Mouse (Mus musculus): ENCODE measurements at regions not wholly inside any gene's neighbourhood (a gene's known extent, or its start where the extent isn't known, plus 50 kb on each side); places are given as distances from the start of the nearest gene placed in this dataset.

DNA sequence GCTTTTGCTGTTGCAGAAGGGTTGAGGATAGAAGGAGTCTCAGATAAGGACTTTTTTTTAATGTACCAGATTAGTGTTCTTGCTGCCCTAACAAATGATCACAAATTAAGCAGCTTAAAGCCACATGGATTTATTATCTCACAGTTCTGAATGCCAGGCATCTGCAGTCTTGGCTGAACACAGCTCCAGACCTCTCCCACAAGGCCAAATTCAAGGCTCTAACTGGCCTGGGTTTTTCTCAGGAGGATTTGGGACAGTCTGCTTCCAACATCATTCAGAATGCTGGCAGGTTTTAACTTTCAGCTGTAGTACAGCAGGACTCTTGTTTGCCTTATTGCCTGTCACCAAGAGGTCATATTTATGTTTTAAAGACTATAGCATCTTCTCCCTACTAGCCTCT, 329.7 kb upstream of the Chrm2 start:
- DNase-seq = no peak

DNA sequence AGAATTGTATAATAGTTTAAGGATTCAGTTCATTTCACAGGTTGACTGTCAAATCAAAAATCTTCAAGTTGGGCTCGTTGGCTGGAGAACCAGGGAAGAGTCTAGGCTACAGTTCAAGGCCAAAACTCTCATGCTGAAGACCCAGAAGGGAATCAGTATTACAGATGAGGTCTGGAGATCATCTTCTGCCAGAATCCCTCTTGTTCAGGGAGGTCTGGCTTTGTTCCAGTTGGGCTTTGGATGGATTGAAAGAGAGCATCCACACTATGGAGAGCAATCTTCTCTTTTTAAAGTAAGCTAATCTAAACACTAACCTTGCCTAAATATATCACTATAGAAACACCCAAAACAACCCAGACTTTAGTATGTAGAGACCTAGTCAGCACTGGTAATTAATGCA, 327.5 kb upstream of the Chrm2 start:
- DNase-seq = no peak

DNA sequence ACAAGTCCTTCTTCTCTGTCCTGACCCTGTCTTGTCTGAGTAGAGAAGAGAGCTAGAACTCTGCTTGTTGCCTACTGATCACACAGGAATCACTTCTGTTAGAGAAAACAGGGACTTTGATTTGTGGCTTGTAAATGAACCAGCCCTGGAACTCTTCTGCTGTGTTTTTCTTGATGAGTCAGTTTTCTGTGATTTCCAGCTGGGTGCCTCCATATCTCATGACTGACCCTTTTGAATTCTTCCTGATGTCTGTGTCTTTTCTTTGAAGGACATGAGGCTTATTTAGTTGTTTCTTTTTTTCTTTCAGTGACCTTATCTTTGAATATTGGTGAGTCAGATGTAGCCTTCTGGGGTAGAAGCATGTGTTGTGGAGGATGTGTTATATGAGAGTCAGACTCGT, 323.0 kb upstream of the Chrm2 start:
- DNase-seq = no peak

DNA sequence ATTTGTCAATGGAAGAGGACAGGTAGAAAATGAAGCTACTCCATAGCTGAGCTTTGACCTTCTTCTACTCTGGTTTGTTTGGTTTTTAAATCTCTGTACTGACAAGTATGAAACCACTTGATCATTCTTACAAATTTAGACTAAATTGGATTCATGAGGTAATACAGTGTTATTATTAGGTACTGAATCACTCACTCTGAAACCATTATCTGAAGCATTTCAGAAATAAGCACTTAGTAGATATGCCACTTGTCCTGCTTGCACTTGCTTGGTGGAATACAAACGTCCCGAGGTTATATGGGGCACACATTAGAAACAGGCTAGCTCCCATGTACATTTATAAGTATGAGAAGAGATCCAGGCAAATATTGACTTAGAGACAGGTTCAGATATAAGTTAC, 319.2 kb upstream of the Chrm2 start:
- no peak for DNase-seq

DNA sequence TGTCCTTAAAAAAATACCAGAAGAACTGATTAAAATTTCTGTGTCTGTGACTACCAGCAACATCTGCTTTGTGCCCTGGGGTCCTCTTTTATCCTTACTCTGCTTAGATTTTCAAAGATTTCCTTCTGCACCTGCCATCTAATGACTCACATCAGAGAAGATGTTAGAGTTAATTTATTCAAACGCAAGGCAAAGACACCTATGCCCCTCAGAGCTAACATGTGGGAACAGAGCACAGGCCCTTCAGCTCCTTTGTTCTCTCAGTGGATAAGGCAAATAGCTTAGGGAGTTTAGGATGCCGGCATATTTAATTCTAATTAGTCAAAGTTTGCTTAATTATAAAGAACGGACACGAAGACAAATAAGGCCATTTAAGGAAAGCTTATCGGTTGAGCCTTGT, 308.3 kb upstream of the Chrm2 start:
- no peak for DNase-seq

DNA sequence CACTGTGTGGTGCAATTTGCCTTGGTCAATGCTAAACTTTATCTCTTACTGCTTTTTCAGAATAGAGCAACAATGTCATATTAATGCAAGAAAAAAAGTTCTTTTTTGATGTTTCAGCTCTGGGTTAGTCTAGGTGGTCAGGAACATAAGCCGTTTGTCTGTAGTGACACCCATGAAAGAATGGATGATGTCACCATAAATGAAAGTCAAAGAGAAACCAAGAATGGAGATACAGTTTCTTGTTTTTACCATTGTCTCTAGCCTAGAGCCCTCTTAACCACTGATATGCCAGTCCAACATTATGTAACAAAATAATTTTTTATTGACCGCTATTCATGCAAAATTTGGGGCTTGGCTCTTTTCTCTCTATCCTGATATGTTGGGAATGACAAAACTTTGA, 294.3 kb upstream of the Chrm2 start:
- DNase-seq = no peak

DNA sequence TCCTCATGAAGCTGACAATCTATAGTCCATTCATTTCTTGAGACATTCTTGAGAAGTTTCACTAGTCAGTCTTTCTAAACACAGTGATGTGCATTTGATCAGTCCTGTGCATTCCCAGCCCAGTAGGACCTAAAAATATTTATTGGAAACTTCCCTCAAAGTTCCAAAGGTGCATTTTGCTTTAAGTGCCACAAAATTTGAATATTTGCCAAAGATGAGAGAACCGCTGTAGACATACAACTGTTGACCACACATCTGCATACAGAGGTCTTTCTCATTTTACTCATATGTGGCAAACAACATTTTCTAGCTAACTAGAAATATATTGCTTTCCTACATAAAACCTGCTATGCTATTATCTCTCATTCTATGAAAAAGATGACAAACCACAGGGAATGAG, 293.8 kb upstream of the Chrm2 start:
- no peak for DNase-seq

DNA sequence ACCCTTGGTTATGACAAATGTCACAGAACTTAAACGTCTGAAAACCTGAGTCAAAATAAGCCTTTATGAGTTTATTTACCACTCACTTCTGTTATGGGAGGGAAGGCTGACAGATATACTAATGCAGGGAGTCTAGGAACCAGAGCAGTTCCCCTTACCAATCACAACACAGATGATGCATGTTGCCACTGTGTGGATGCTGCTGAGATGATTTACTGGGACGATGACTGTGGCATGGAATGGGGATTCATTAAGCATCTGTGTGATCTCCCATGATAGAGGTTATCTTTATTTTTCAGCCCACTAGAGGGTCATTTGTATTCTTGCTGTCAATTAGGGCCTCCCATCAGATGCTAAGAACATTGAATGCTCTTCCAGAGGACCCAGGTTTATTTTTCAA, 290.5 kb upstream of the Chrm2 start:
- DNase-seq = no peak

DNA sequence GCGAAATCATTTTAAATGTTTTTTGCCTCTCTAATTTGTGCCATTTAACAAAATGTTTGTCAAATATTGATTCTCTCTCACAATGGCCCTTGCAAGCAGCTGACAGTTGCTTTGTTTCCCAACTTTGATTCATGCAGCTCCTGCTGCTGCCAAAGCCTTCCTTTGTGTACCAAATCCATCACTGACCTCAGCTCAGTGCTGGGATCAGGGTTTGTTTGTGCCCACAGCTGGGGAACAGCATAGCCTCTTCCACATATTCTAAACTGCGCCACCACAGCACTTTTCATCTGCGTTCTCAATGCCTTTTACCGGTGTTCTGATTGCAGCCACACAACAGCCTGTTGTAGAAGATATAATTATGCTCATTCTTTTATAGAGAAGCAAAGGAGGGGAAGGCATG, 289.7 kb upstream of the Chrm2 start:
- DNase-seq = no peak

DNA sequence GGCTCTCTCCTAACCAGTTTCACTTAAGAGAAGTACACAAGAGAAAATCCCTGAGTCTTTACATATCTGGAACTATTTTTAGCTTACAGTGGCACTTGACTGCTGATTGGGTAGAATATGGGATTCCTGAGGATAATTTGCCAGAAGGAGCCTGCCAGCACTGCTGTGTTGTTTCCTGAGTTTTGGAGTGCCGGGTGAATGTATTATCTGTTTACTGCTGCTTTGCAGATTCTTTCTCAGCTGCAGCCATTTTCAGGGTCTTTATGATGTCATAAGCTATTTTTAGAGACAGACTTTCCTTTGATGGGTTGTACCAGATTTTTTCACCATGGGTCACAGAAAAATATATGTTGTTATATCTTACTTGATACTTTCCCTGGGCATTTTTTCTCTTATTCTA, 279.1 kb upstream of the Chrm2 start:
- DNase-seq = peak; percentile 1

DNA sequence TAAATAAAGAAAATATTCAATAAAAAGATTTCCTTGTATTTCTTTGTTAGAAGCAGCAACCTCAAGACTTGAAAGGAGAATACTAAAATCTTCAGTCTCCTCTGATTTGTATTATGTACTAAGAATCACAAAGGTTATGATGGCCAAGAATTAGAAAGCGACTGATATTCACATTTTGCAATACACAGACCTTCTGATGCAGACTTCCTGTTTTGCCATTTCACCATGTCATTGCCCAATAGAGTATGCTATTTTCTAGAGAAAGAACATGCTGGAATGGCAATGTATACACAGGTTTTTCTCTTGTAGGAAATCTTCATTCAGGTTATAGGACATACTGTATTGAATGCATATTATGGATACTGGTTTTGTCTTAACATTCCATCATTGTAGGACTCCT, 250.7 kb upstream of the Chrm2 start:
- DNase-seq = no peak

DNA sequence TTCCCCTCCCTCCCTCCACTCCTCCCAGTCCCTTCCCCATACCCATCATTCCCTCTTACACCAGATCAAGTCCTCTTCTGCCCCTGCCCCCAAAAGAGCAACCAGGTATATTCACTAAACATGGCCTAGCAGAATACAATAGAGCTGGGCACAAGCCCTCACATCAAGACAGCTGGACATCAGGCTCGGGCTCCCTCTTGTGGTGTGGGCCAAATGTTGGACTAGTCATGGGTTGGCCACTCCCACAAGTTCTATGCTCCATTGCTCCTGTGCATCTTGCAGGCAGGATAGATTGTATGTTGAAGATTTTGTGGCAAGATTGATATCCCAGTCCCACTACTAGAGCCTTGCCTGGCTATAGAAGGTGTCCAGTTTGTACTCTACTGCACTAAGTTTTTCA, 240.6 kb upstream of the Chrm2 start:
- DNase-seq = no peak

DNA sequence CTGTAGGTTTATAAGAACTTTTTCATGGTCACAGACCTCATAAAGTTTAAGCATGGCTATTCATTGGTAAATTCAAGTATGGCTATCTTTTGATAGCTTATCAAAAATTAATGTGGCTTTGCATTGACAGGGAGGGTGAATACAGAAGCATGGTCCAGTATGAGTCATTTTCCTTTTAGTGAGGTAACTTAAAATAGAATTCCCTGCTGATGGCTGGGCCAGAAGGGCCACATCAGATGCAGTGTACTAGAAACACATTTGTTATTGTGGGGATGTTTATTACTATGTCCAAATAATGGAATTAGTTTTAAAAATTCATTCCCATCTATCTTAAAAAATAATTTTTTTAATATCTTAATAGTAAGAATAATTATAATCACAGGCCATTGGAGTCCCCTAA, 213.4 kb upstream of the Chrm2 start:
- no peak for DNase-seq

DNA sequence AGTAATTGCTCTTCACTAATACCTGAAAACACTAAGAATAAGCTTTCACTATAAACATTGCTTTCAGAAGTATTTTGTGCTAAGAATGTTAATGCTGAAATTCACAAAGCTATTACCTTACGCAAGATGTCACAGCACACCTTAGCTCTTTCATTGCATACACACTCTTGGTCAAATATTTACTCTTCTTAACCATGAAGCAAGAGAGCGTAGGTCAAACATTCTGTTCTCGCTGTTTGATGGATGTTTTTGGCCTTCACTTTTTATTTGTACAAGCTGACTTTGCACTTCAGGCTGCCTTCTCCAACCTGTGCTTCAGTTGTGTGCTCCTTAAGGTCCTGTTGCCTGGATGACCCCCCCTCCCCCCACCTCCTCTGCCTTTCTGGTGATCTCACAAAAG, 212.8 kb upstream of the Chrm2 start:
- DNase-seq = peak; percentile 2

DNA sequence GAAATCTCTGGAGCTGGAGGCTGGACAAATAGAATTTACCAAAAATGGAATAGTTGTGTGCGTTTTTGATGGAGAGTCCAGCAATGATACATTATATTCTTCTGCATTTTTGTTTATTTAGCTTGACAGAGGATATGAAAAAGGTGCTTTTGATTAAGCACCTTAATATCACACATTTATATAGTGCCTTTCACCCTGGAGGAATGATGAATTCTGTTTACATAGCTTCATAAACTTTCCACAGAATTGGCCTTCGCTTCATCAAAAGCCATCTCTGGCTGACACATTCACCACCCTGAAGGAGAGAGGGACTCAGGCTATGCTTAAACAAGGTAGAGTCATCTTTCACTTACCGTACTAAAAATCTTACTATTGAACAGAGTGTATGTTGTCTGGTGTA, 208.0 kb upstream of the Chrm2 start:
- DNase-seq = no peak

DNA sequence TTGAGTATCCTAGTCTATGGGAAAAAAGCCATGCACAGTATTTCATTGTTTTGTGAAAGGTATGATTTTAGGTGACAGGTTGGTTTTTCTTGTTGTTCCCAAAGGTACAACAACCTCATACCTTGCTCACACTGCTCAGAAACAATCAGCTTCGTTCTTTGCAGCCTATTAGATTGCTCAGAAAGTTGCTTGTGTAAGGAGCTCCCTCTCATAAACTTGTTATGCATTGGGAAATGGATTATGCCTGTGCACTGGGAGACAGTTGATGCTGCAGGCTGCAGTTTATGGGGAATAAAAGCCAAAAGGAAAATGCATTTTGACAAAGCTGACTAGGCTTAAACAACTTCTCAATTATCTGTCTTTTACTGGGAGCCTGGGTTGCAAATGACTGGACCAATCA, 205.2 kb upstream of the Chrm2 start:
- DNase-seq = no peak

DNA sequence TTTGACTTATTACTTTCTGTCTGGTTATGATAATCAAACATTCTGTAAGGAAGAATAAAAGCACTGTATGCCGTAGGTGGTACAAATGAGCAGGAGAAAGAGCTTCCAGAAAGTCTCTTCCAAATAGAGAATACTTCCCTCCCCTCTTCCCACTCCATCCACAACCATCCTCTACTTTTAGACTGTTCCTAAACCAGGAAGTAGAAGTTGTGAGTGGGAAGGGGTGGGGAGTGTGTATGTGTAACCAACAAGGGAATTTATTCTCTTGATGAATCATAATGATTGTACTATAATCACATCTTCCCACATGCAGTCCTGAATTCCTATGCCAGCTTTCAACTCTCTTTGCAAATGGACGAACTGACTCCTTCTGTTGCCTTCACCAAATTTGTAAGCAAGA, 181.2 kb upstream of the Chrm2 start:
- no peak for DNase-seq

DNA sequence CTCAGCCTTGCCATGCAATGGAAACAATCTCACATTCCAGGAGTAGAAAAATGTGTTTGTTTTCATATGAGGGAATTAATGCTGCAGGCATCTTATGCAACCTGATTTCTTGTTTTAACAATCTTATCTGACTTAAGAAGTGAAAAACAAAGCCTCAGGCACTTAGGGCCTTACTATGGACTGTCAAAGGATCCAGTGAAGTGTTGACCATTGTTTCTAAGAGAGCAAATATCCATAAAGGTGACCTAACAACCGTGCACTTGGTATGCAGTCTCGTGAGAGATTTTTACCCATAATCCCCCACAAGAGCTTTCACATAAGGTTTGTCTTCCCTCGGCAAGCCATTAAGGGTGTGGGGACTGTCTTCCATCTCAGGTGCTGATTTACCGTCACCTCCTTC, 166.6 kb upstream of the Chrm2 start:
- DNase-seq = no peak

DNA sequence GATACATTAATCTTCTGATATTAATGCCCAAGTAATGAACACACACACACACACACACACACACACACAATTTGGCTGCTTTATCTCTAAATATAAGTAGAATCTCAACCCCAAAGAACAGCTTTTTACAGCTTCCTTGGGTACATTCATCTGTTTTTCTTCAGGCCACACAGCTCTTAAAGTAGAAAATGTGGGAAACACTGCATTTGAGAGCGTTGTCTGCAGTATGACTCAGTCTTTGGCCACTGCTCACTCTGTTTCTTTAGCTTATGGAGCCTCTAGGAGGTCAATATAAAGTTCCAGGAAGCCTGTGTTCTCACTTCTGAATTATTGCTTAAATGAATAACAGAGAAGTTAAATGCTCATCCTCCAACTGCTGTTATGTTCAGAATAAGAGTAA, 153.4 kb upstream of the Chrm2 start:
- DNase-seq = no peak

DNA sequence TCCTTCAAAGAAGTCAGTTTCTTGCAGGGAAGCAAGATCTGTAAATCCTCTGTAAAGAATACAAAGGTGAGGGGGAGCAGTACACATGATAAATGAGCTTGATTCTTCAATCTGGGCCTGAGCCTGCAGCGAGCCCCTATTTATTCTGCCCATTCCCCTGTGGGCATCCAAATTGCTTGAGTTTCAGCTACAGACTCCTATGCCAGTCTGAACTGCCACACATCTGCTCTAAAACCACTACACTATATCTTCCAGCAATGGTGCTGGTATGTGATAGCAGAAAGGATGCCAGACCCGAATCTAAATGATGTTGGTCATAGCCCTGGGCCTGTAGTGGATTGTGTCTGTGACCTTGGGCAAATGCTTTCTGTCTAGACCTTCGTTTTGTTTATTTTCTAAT, 140.9 kb upstream of the Chrm2 start:
- DNase-seq = no peak

DNA sequence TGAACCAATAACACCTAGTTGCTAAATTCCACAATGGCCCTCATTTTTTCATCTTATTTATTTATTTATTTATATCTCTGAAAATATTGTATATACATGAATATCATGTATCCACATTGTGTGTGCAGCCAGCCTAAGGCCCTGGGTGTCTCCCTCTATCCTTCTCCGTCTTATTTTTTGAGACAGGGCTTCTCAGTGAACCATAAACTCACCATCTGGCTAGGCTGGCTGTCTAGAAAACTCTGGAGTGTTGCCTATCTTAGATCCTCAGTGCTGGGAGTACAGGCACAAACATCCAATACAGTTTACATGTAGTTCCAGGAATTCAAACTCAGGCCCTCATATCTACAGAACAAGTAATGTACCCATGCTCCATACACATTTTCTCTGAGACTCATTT, 139.7 kb upstream of the Chrm2 start:
- no peak for DNase-seq

DNA sequence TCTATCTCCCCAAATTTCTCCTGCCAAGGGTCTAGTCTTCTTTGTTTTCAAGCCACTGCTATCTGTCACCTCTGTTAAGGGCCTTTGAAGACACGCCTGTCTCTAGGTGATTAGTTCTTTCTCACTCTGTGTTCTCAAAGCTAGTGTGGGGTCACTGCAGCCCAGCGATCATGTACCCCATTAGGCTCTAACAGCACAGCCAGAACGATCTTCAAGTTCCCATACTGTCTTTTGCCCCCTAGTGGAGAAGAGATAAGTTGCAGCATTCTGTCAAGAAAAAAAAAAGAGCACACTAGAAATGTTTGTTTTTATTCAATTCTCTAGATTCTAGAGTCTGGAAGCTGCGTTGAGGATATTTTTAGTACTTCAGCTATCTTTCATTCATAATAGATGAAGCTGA, 138.8 kb upstream of the Chrm2 start:
- peak; percentile 32 for DNase-seq

DNA sequence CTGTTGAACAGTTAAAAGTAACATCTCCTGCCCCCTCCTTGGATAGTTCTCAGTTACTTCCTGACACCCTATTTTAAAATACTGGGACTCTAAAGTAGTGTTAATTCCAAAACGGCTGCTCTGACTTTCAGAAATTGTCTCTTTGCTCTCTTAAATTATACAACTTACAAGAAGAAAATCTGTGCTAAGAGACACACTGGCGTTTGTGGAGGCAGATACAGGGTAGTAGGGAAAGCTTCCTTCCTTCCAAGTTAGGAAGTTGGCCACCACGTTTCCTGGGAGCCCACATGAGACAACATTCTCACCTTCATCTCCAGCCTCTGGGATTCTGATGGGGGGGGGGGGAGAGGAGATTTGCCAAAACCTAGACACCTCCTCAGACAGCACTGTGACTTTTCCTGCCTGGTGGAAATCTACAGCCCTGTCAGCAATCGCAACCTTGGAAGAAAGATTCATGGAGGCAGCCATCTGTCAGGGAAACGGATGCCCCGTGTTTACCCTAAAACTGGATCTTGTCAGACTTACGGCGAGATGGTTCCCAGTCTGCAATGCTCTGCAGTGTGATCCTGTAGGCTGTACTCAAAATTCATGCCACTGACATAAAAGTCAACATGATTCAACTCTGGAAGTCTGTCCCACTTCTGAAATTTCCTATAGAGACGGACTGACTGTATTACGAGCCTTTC, 121.0 kb upstream of the Chrm2 start:
- DNase-seq = no peak

DNA sequence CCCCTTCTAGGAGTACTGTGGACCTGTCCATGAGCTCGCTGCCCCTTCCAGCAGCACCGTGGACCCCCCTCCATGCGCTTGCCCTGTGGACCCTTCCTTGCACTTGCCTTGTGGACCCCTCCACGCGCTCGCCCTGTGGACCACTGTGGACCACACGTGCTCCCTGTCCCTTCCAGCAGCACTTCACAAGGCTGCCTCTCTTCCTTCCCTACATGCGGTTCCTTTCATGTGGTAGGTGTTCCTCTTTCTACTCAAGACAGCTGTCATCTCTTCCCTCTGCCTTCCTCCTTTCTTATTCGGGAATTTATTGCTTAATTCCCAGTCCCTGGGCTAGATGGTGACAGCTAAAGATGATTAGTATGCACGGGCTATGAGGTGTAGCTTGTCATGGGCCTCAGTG, 101.2 kb upstream of the Chrm2 start:
- no peak for DNase-seq

DNA sequence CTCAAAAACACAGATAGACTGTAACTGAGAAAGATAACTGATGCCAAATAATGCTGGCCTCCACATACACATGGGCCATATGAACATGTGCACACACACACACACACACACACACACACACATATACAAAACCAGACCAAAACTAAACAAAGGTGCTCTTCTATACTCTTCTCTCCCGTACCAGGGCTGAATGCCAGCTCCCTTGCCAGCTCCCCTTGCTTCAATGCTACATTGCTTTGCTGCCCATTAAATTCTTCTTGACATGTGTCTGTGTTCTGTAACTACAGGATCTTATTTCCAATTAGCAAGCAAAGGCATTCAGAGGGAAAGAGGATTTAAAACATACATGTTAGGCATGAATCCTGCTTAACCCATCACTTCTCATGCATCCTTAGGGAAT, 74.3 kb upstream of the Chrm2 start:
- no peak for DNase-seq

Data from lung, postnatal 10 days (tissue).